Mouse (Mus musculus) frontal cortex, postnatal 36 days (tissue): ENCODE results near the gene Sema4d.
"Not testable (repeated sequence)": the region's sequence is repeated elsewhere in the genome, so short reads cannot be mapped to it uniquely, and the experiment has no call there.

Experiments
- DNase-seq, 2 experiments: peaks; one replicate each; pipeline ENCODE4 v3.0.0; 2022; ENCODE audit warnings: low spot score in 2 of 2

Gene Sema4d

DNA sequence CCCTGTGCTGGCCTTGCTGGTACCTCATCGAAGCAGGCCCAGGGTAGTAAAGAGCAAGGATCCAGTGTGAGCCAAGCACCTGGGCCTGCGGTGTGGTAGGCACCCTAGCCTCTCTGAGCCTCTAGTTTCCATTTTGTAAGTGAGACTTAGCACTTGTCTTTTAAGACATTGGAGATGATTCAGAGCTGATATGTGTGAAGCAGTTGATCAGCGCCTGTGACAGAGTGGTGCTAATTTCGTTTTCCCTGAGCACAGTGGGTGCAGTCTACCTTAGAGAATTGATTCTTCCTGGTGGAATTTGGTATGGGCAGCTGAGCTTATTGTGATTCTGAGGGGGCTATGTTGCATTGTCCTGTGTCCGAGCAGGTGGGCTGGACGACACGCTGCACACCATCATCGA is 111.9 kb downstream of the Sema4d start:
- no peak for DNase-seq

GRCm38 (mm10) chr13:51681076-51681475 is 112.5 kb downstream of the Sema4d start:
- DNase-seq, result no peak

DNA sequence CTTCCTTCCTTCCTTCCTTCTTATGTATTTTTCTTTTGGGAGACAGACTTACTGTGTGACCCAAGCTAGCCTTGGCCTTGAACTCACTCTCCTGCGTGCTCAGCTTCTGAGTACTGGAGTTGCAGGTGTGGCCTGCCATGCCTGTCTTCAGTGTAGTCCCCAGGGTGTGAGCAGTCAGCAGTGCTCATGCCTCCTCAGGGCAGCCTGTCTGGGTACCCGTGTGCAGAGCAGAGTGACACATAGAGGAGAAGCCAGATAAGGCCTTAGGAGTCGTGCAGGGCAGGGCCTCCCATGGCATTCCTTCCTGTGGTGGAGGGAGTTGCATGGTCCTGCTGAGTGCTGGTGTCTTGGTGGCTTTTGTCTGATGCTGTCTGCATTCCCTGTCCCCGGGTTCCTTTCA is 114.2 kb downstream of the Sema4d start:
- no peak for DNase-seq

GRCm38 (mm10) chr13:51678687-51679086 is 114.9 kb downstream of the Sema4d start:
- DNase-seq, result no peak

- no peak for DNase-seq
Measured at GRCm38 (mm10) chr13:51677630-51678185, 115.8 kb downstream of the Sema4d start.

DNA sequence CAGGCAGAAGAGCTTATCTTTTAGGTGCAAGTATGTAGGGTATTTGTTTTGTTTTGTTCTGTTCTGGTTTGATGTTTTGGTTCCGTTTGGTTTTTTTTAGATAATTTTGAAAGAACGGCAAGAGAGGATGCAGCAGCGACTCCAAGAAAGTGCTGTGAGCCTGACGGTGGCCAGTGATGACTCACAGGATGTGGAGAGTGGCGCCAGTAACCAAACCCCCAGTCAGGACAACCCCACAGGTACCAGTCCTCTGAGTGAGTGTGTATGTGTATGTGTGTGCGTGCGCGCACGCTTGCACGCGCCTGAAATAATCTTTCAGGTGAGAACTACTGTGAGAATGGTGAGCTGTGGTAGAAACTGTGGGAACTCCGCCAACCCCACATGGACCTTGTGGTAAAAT is 116.5 kb downstream of the Sema4d start:
- DNase-seq, result no peak

GRCm38 (mm10) chr13:51676641-51677040 is 116.9 kb downstream of the Sema4d start:
- no peak for DNase-seq

GRCm38 (mm10) chr13:51668195-51668594 is 125.4 kb downstream of the Sema4d start:
- not testable (repeated sequence) for DNase-seq

- DNase-seq, result no peak
Measured at GRCm38 (mm10) chr13:51663561-51663960, 130.0 kb downstream of the Sema4d start.

DNA sequence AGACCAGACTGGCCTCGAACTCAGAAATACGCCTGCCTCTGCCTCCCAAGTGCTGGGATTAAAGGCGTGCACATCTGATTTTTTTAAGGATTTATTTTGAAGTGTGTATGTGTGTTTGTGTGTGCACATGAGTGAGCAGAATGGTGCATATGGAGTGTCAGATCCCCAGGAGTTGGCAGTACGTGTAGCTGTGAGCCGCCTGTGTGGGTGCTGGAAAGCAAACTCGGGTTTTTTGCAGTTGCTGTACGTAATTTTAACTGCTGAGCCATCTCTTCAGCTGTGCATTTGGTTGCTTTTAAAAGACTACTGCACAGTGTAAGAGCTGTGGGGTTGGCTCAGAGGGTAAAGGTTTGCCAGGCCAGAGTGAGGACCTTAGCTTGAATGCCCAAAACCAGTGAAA is 134.0 kb downstream of the Sema4d start:
- no peak for DNase-seq

DNA sequence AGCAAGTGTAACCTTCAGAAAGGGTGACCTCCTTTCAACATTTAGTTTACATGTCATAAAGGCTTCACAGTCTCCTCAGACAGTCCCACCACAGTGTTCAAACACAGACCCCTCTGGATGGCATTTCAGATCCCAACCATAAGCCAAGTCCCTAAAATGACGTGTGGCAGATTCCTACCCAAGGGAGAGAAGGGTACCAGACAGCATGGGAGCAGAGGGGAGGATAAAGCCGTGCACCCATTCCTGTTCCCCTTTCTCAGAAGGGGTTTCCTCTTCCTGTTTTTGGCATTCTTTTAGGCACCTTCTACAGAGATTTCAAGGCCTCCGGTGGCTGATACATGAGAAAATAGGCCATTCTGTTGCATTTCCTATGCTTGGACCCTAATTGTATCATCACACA is 135.5 kb downstream of the Sema4d start:
- DNase-seq, result no peak

DNA sequence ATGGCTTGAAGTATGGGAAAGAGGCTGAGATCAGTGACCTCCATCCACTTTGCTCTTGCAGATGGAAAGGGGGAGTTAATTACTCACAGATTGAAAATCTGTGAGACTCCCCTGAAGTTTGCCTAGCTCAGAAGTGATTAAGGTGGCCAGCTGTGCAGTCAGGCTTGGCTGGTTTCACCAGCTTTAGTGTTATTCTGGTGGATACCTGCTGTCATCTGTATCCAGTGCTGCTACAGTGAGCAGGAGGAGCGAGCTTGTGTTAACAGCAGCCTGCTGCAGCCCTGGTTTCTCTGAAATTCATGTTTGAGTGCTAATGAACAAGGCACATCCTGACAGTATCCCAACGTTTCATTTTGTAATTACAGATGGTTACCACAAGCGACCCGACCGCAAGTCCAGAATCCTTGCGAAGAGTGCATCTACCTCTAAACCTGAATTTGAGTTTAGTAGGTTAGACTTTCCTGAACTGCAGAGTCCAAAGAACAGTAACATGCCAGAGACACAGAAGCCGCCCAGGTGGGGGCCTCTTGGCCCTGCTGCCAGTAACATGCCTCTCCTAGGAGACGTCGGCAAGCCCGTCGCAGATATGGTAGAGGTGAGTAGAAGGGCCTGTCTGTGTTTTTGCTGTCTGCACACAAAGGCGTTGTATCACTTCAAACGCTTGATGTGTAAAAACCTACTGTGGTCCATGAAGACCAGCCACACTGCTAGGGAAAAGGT is 136.9 kb downstream of the Sema4d start:
- no peak for DNase-seq

DNA sequence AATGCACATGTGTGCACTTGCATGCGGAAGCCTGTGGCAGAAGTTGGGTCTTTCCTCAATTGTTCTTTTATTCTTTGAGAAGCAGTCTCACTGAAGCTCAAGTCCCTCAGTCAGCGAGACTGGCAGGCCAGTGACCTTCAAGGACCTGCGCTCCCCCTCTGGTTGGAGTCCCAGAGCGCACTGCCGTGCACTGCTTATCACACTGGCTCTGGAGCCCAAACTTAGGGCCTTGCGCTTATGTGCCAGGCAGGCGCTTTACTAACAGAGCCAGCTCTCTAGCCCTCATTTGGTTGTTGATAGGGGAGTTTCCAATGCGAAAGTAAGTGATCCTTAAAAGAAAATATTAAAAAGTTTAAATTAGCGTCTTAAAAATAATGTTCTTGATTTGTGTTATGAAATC is 139.6 kb downstream of the Sema4d start:
- DNase-seq, result no peak

- DNase-seq, result no peak
Measured at GRCm38 (mm10) chr13:51653159-51653558, 140.4 kb downstream of the Sema4d start.

GRCm38 (mm10) chr13:51651408-51652064 is 142.0 kb downstream of the Sema4d start, which contains the start of gene Secisbp2:
Secisbp2 (plus strand) TSS chr13:51651697.
- peak; percentile 97 for DNase-seq

DNA sequence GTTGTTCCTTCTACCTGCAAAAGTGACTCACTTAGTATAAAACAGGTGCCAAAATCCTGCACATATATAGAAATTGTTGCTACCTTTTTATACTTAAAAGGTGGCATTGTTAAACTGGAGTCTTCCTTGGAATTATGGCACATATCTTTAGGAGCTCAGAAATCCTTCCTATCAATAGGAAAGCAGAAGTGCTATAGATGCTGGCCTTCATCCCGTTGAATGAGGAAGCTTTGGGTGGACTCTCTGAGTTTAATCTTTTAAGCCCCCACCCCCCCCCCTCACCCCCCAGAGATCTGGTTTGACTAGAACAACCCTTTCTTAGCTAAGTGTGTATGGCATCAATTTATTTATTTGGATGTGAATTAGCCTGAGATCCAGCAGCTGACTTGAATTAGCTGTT is 143.8 kb downstream of the Sema4d start:
- DNase-seq, result no peak

- DNase-seq, result no peak
Measured at GRCm38 (mm10) chr13:51648237-51648636, 145.3 kb downstream of the Sema4d start.

DNA sequence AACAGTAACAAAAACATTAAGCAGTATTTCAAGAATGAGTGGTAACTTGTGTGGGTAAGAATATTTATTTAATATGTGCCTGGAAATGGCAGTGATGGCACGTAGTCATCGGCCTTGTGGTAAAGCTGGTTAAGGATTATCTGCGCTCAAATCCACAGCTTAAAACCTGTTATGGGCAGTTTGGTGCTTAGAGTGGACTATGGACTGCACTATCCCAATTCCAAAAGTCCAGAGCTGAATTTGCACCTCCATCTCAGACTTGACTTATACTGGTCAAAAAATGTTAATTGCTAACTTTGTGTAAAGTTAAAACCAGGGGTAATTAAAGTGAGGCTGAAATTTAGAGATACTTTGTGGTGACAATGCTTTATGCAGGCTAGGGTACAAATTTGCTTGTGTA is 145.8 kb downstream of the Sema4d start:
- DNase-seq, result no peak

DNA sequence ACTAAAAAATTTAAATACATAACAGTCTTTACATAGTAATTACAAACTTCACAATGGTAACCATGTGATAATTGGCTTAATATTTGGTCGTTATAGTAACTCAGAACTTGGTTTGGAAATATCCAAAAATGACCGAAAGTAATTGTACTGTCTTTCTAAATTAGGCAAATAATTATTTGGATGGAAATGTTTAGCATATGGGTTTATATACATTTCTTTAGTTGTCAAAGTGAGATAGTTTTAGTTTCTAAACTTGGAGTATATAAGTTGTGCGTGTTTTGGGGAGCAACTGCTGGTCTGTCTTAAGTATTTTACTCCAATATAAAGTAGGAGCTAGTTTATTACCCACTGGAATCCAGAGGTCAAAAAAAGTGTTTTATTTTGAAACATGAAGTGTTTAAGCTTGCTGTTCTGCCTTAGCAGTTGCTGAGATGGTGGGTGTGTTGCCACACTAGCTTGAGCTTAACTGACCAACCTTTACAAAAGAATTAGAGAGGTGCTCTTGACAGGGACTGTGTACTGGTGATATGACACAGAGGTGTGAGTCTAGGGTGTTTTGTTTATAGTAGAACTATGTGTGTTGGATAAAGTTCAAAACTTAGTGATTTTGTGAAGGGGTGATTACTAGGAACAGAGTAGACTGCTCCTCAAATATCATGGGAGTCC is 147.1 kb downstream of the Sema4d start:
- no peak for DNase-seq

DNA sequence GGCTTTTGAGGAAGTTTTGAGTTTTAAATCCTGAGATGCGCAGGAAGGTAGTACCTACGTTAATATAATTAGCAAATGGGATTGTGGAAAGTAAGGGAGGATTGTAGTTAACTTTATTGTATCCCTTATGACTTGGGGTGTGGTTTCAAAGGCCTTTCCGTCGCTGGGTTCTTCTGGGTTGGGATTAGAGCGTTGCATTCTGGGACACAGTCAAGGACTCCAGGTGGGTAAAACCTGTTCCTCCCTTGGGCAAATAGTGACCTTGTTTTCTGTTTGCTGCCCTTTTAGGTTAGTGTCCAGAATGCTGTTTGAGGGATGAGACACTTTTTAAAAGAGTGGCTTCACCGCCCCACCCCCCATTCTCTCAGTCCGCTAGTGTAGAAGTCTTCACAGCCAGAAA is 147.7 kb downstream of the Sema4d start:
- no peak for DNase-seq

DNA sequence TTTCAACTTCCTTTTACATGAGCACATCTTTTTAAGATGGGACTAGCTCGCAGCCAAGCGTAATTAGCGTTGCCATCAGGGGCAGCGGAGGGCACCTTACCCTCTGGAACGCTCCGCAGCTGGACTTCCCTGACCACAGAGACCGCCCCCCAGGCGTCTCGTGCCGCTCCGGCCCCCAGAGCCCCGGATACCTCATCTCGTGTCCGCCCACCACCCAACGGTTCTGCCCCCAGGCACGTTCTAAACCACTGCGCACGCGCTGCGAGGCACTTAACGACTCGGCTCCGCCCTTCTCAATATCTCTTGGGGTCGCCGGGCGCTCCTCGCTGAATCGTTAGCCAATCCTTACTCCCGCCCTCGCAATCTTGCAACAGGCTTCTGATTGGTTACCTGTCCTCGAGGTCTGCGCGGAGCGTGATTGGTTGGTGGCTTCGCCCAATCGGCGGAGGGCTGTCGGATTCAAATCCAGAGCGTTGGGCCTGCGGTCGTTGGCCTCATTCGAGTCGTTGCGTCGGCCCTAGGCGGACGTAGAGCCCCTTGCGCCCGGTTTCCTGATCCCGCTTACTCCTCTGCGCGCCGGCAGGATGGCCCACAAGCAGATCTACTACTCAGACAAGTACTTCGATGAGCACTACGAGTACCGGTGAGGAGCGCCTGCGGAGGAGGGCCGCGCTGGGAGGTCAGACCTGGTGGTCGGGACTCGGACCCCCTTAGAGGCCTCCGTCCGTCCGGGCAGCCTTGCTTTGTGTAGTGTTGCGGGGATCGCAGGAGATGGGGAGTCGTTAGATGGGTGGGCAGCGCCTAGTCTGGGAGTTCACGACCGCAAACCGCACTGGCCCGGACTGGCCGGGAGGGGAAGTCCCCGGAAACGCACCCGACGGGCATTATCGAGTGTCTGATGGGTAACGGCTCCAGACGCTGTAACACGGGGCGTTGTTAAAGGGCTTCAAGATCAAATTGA is 148.4 kb downstream of the Sema4d start, which contains the start of gene Cks2:
Gene Cks2 (plus strand): TSS at position 404 of the 961 bp plus-strand sequence.
- DNase-seq, result peak; percentile 95 to 99
